Mouse (Mus musculus): ENCODE results near the gene Khdc1c. TPM values are rescaled to one million over a fixed set of nuclear protein-coding genes. Genes with fewer than 3 reads are reported as not detected.

Khdc1c gene
- not detected for polyA plus RNA-seq (2014; fragmentation: Illumina TruSeq; extraction: RNeasy Lipid Tissue Mini Kit (QIAGEN cat#74804); ENCODE audit: low read depth, low replicate concordance)

GRCm38 (mm10) chr1:21368031-21368430 lies at the start of gene Khdc1c:
TSS of gene Khdc1c (plus strand) at chr1:21368331.

GRCm38 (mm10) chr1:21349341-21349740 lies 18.8 kb upstream of the Khdc1c start, which contains the start of gene Khdc1a:
TSS of gene Khdc1a (plus strand) at chr1:21349641.

GRCm38 (mm10) chr1:21383256-21383655 lies 15.1 kb downstream of the Khdc1c start, which contains the start of gene Khdc1b:
TSS of gene Khdc1b (plus strand) at chr1:21383556.

Other genes with a start within 250 kb of the Khdc1c start
- gene Tmem14a, start 149.8 kb upstream of the Khdc1c start, polyA plus RNA-seq (2014; fragmentation: Illumina TruSeq; extraction: RNeasy Lipid Tissue Mini Kit (QIAGEN cat#74804); ENCODE audit: low read depth, low replicate concordance), result 15.6 TPM
- gene Gsta3, start 127.7 kb upstream of the Khdc1c start, polyA plus RNA-seq (2014; fragmentation: Illumina TruSeq; extraction: RNeasy Lipid Tissue Mini Kit (QIAGEN cat#74804); ENCODE audit: low read depth, low replicate concordance), result 216 TPM
- gene Khdc1a, start 18.7 kb upstream of the Khdc1c start, polyA plus RNA-seq (2014; fragmentation: Illumina TruSeq; extraction: RNeasy Lipid Tissue Mini Kit (QIAGEN cat#74804); ENCODE audit: low read depth, low replicate concordance), result not detected
- gene Khdc1b, start 15.2 kb downstream of the Khdc1c start, polyA plus RNA-seq (2014; fragmentation: Illumina TruSeq; extraction: RNeasy Lipid Tissue Mini Kit (QIAGEN cat#74804); ENCODE audit: low read depth, low replicate concordance), result not detected

Data from kidney, adult 10 weeks (tissue).